Mouse (Mus musculus): Measurements from ENCODE around the gene Rslcan18. TPM values are rescaled to one million over a fixed set of nuclear protein-coding genes. Genes with fewer than 3 reads are reported as not detected.

The Rslcan18 gene
- polyA plus RNA-seq, 1 experiment, result 0.31 TPM

DNA sequence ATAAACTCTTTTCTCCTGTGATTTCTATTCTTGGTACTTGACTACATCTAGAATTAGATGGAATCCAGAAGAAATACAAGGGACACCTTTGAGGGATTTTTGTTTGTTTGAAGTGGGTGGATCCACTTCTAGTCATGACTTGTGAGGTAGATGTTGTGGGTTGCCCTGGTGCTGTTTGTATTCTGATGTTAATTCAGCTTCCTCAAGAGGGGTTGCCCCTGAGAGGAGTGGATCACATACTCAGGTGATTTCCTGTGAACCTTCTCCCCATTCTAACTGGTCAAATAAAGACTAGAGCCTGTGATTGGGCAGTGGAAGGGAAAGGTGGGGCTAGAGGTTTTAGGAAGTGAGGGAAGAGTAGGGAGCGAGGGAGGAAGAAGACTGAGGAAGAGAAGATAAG is 34.1 kb downstream of the Rslcan18 start:
- Histone ChIP-seq H3K9me3 (replicated peaks; ENCODE audit: control insufficient read depth, insufficient read depth, low read length, poor library complexity, severe bottlenecking) (no peaks in the 10 kb centered on the region; the same call in 1 of the 2 replicates), H3K27ac (ENCODE audit: insufficient read depth, low read length) (peak overlapping the region; percentile 58), H3K4me3 (ENCODE audit: low read depth, low read length) (0 out of 2 replicates have a peak overlapping the region, but pooled peaks have one; percentile 15), H3K36me3 (ENCODE audit: control insufficient read depth, insufficient read depth, low read length, poor library complexity, severe bottlenecking) (no peaks in the 10 kb centered on the region; the same call in 1 of the 2 replicates), H3K9ac (ENCODE audit: low read depth, poor library complexity, severe bottlenecking) (peak overlapping the region; percentile 64), H3K4me1 (ENCODE audit: control insufficient read depth, insufficient read depth, low read length) (no peaks in the 10 kb centered on the region), H3K27me3 (ENCODE audit: control insufficient read depth, insufficient read depth, low read length, poor library complexity, severe bottlenecking) (no peaks in the 10 kb centered on the region)
- no peak for TF ChIP-seq POLR2A (IDR thresholded peaks at IDR 0.05; ENCODE audit: insufficient read depth, low read length)

DNA sequence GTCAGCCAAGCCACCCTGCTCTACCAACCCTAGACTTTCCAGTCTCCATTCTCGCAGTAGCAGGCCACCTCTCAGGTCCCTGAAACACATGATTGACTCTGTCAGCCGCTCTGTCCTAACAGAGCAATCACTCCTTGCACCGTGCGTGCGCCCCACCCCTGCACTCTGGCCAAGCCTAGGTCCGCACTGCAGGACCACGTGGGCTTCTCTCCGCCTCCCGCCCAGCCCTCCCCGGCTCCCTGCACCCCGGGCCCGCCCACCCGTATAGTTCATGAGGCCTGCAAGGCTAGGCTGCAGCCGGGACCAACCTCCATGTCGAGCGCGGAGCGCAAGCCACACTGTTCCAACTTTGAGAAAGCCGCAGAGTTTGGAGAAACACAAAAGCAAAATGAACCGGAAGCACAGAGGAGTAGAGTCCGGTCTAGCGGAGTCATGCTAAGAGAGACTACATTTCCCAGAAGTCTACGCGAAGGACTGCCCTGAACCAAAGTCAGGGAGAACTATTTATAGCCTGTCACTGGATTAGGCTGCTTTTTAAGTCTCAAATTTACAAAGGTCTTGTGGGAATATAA is 34.8 kb downstream of the Rslcan18 start:
- Histone ChIP-seq H3K36me3 (ENCODE audit: control insufficient read depth, insufficient read depth, low read length, poor library complexity, severe bottlenecking) (no peaks in the 10 kb centered on the region; the same call in 1 of the 2 replicates), H3K4me3 (ENCODE audit: low read depth, low read length) (peak overlapping the region; percentile 85), H3K27ac (ENCODE audit: insufficient read depth, low read length) (peak overlapping the region; percentile 58; the same call in 1 of the 2 replicates), H3K4me1 (ENCODE audit: control insufficient read depth, insufficient read depth, low read length) (no peaks in the 10 kb centered on the region), H3K9me3 (replicated peaks; ENCODE audit: control insufficient read depth, insufficient read depth, low read length, poor library complexity, severe bottlenecking) (no peaks in the 10 kb centered on the region; the same call in 1 of the 2 replicates), H3K9ac (ENCODE audit: low read depth, poor library complexity, severe bottlenecking) (peak overlapping the region; percentile 6; the same call in 1 of the 2 replicates), H3K27me3 (ENCODE audit: control insufficient read depth, insufficient read depth, low read length, poor library complexity, severe bottlenecking) (no peaks in the 10 kb centered on the region)
- no peak for TF ChIP-seq CTCF (IDR thresholded peaks at IDR 0.05; ENCODE audit: low read depth, low read length)
- no peak for TF ChIP-seq POLR2A (IDR thresholded peaks at IDR 0.05; ENCODE audit: insufficient read depth, low read length)
- 0 out of 2 replicates have a peak, but pooled peaks have one; percentile 27 for TF ChIP-seq EP300 (IDR thresholded peaks at IDR 0.05; ENCODE audit: insufficient read depth, low read depth, low read length)

DNA sequence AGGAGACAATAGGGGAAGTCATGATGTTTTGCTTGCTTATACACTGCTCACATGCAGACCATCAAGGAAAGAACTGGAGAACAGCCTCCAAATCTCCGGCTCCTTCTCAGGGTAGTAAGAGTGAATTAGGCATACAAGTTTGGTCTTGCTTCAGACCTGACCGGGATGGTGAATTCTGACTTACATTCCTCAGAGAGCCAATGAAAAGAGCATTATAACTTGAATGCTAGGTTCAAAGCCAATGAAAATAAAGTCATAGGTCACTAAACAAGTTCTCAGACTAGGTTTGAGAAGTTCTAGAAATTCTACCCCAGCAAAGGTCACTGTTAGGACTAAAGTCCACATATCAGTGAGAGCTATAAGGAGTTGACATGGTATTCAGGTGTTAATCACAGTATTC is 38.8 kb downstream of the Rslcan18 start:
- Histone ChIP-seq H3K9me3 (replicated peaks; ENCODE audit: control insufficient read depth, insufficient read depth, low read length, poor library complexity, severe bottlenecking) (no peaks in the 10 kb centered on the region; the same call in 1 of the 2 replicates), H3K27ac (ENCODE audit: insufficient read depth, low read length) (no peak overlapping the region), H3K4me1 (ENCODE audit: control insufficient read depth, insufficient read depth, low read length) (no peaks in the 10 kb centered on the region), H3K27me3 (ENCODE audit: control insufficient read depth, insufficient read depth, low read length, poor library complexity, severe bottlenecking) (no peaks in the 10 kb centered on the region), H3K4me3 (ENCODE audit: low read depth, low read length) (no peak overlapping the region), H3K36me3 (ENCODE audit: control insufficient read depth, insufficient read depth, low read length, poor library complexity, severe bottlenecking) (peaks cover 3% of the 10 kb centered on the region; the same call in 1 of the 2 replicates), H3K9ac (ENCODE audit: low read depth, poor library complexity, severe bottlenecking) (no peak overlapping the region)
- TF ChIP-seq POLR2A (IDR thresholded peaks at IDR 0.05; ENCODE audit: insufficient read depth, low read length), result no peak
- TF ChIP-seq EP300 (IDR thresholded peaks at IDR 0.05; ENCODE audit: insufficient read depth, low read depth, low read length), result no peak
- no peak for TF ChIP-seq CTCF (IDR thresholded peaks at IDR 0.05; ENCODE audit: low read depth, low read length)

DNA sequence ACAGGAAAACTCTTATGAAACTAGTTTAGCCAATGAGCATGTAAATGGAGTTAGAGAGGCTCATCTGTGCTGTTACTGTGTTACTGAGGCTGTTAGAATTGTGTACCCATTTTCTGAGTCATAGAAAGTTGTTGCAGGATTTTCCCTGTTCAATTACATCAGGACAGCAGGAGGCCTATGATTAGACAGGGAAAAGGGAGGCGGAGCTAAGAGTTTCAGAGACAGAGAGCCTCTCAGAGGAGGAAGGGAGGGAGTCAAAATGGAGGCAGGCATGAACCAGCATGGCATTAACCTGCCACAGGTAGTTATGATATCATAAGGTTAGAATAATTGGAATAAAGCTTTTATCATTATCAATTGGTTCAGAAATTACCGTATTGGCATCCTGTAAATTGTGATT is 43.3 kb downstream of the Rslcan18 start:
- Histone ChIP-seq H3K27ac (ENCODE audit: insufficient read depth, low read length) (no peak overlapping the region), H3K4me1 (ENCODE audit: control insufficient read depth, insufficient read depth, low read length) (no peaks in the 10 kb centered on the region), H3K4me3 (ENCODE audit: low read depth, low read length) (no peak overlapping the region), H3K27me3 (ENCODE audit: control insufficient read depth, insufficient read depth, low read length, poor library complexity, severe bottlenecking) (no peaks in the 10 kb centered on the region), H3K9me3 (replicated peaks; ENCODE audit: control insufficient read depth, insufficient read depth, low read length, poor library complexity, severe bottlenecking) (peaks cover 3% of the 10 kb centered on the region), H3K9ac (ENCODE audit: low read depth, poor library complexity, severe bottlenecking) (no peak overlapping the region), H3K36me3 (ENCODE audit: control insufficient read depth, insufficient read depth, low read length, poor library complexity, severe bottlenecking) (peaks cover 10% of the 10 kb centered on the region)
- TF ChIP-seq EP300 (IDR thresholded peaks at IDR 0.05; ENCODE audit: insufficient read depth, low read depth, low read length) (no peak), POLR2A (IDR thresholded peaks at IDR 0.05; ENCODE audit: insufficient read depth, low read length) (no peak), CTCF (IDR thresholded peaks at IDR 0.05; ENCODE audit: low read depth, low read length) (no peak)

DNA sequence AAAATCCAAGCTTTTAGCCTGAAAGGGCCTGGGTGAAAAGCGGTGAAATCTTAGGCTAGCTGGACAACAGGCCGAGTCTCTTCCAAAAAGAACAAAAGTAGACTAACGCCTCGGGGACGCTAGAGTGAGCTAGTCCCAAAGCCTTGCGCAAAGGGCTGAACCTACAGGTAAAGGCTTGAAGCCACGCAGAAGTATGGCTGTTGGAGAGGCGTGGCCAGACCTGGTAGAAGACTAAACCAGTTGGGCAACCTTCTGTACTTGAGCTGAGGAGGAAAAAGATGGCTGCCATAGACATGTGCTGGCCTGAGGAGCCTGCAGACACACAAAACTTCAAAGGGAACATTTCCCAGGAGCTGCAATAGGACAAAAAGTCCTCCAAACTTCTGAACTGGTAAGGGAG is 50.7 kb downstream of the Rslcan18 start:
- Histone ChIP-seq H3K9me3 (replicated peaks; ENCODE audit: control insufficient read depth, insufficient read depth, low read length, poor library complexity, severe bottlenecking) (no peaks in the 10 kb centered on the region), H3K4me1 (ENCODE audit: control insufficient read depth, insufficient read depth, low read length) (no peaks in the 10 kb centered on the region), H3K9ac (ENCODE audit: low read depth, poor library complexity, severe bottlenecking) (no peak overlapping the region), H3K4me3 (ENCODE audit: low read depth, low read length) (no peak overlapping the region), H3K27me3 (ENCODE audit: control insufficient read depth, insufficient read depth, low read length, poor library complexity, severe bottlenecking) (no peaks in the 10 kb centered on the region), H3K36me3 (ENCODE audit: control insufficient read depth, insufficient read depth, low read length, poor library complexity, severe bottlenecking) (0 out of 2 replicates have a peak, but pooled peaks cover 4% of the 10 kb centered on the region), H3K27ac (ENCODE audit: insufficient read depth, low read length) (no peak overlapping the region)
- TF ChIP-seq CTCF (IDR thresholded peaks at IDR 0.05; ENCODE audit: low read depth, low read length) (no peak), EP300 (IDR thresholded peaks at IDR 0.05; ENCODE audit: insufficient read depth, low read depth, low read length) (no peak), POLR2A (IDR thresholded peaks at IDR 0.05; ENCODE audit: insufficient read depth, low read length) (no peak)

DNA sequence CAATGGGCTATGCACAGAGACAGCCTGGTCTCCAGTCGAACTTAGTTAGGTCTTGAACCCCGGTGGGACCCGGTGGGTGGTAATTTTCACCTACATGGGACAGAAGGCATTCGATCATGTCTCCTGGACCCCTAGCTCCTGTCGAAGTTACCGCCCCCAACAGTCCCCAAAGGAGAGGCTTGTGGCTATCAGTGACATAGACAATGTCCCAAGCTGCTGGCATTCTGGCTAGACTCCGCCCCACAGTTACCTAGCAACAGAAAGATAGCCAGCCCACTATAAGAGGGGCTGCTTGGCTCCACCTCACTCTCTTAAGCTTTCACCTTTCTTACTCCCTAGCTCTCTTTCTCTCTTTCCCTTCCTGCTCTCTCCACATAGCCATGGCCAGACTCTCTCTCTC is 53.6 kb downstream of the Rslcan18 start:
- no peaks in the 10 kb centered on the region for H3K27me3 ChIP-seq (ENCODE audit: control insufficient read depth, insufficient read depth, low read length, poor library complexity, severe bottlenecking)
- no peak overlapping the region for H3K9ac ChIP-seq (ENCODE audit: low read depth, poor library complexity, severe bottlenecking)
- H3K27ac ChIP-seq (ENCODE audit: insufficient read depth, low read length), result no peak overlapping the region
- H3K4me3 ChIP-seq (ENCODE audit: low read depth, low read length), result no peak overlapping the region
- no peaks in the 10 kb centered on the region for H3K9me3 ChIP-seq (replicated peaks; ENCODE audit: control insufficient read depth, insufficient read depth, low read length, poor library complexity, severe bottlenecking)
- H3K4me1 ChIP-seq (ENCODE audit: control insufficient read depth, insufficient read depth, low read length), result no peaks in the 10 kb centered on the region
- TF ChIP-seq EP300 (IDR thresholded peaks at IDR 0.05; ENCODE audit: insufficient read depth, low read depth, low read length) (no peak), POLR2A (IDR thresholded peaks at IDR 0.05; ENCODE audit: insufficient read depth, low read length) (no peak), CTCF (IDR thresholded peaks at IDR 0.05; ENCODE audit: low read depth, low read length) (no peak)
- no peaks in the 10 kb centered on the region for H3K36me3 ChIP-seq (ENCODE audit: control insufficient read depth, insufficient read depth, low read length, poor library complexity, severe bottlenecking)
